In the genomic region with DNA sequence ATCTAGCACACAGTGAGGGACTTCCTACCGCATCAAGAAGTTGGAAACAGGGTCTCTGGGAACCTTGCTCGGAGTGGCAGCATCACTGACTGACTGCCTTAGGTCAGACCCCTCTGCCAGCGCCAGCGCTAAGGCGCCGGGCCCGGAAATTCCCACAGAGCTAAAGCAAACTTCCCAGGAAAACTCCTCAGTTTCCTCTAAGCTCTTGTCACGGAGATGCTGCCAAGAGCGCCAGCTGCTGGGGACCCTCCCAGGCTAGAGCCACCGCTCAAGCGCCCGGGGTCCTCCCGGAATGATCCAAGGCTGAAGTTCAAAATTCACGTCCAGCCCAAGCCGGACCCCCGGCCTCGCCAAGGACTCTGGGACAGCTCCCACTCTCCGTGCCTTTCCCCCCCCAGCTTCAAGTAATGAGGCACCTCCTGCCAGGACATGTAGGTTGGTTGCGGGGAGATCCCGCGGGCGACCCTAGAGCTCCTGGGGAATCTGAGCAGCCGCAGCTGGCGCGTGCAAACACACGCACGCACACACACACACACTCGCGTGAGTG, we compare ENCODE assay signal across 8 mouse cellular contexts. TPM values are rescaled to one million over a fixed set of nuclear protein-coding genes. Genes with fewer than 3 reads are reported as not detected.
DNase-seq lines count a peak whose midpoint lies in the region; ATAC-seq and TF ChIP-seq lines count a peak whose summit lies in the region.

No protein-coding gene starts in this region.

- H3K4me3 ChIP-seq in left cerebral cortex, adult 2 months, result peak overlapping the region; percentile 51
- H3K4me3 ChIP-seq in embryonic facial prominence, embryonic 15.5 days (replicated peaks), result peak overlapping the region; percentile 70
- peak overlapping the region; percentile 89 for H3K4me3 ChIP-seq in hindbrain, embryonic 10.5 days
- H3K4me3 ChIP-seq in limb, embryonic 15.5 days, result peak overlapping the region; percentile 58
- no peak overlapping the region for H3K4me3 ChIP-seq in myocyte

- DNase-seq in left cerebral cortex, adult 2 months (ENCODE audit: extremely low spot score in 1 of 2, low spot score in 2 of 2), result no peak
- DNase-seq in left cerebral cortex, postnatal 14 days (ENCODE audit: low spot score in 2 of 2), result no peak
- DNase-seq in hindbrain, embryonic 10.5 days (ENCODE audit: low spot score), result peak; percentile 73
- no peak for DNase-seq in left cerebral cortex, adult 9 months (ENCODE audit: low spot score in 2 of 2)

- no peak for TF ChIP-seq CTCF in left cerebral cortex, adult 2 months (IDR thresholded peaks at IDR 0.05)

- peak overlapping the region; percentile 62 for H3K9ac ChIP-seq in embryonic facial prominence, embryonic 15.5 days
- peak overlapping the region; percentile 51 for H3K9ac ChIP-seq in limb, embryonic 15.5 days

- ATAC-seq in embryonic facial prominence, embryonic 15.5 days (ENCODE audit: insufficient number of reproducible peaks, low FRiP score, low TSS enrichment, low read depth), result no peak
- no peak for ATAC-seq in limb, embryonic 15.5 days (ENCODE audit: insufficient number of reproducible peaks, low FRiP score, low TSS enrichment, low read depth)
- ATAC-seq in CD4-positive, CD25-positive, alpha-beta regulatory T cell, adult 4 months, result no peak

- H3ac ChIP-seq in myocyte (ENCODE audit: control insufficient read depth, insufficient read length), result no peak overlapping the region

- TF ChIP-seq POLR2A in myocyte (IDR thresholded peaks at IDR 0.05; ENCODE audit: insufficient read length, low read depth), result no peak

- no peaks in the 10 kb centered on the region for H3K27me3 ChIP-seq in embryonic facial prominence, embryonic 15.5 days
- no peaks in the 10 kb centered on the region for H3K27me3 ChIP-seq in hindbrain, embryonic 10.5 days (ENCODE audit: insufficient read depth, poor library complexity, severe bottlenecking)
- peaks cover 22% of the 10 kb centered on the region for H3K27me3 ChIP-seq in limb, embryonic 15.5 days
- peaks cover 74% of the 10 kb centered on the region for H3K27me3 ChIP-seq in myocyte (ENCODE audit: control insufficient read depth, insufficient read depth, insufficient read length)

- H3K4me1 ChIP-seq in embryonic facial prominence, embryonic 15.5 days, result peaks cover 25% of the 10 kb centered on the region
- H3K4me1 ChIP-seq in hindbrain, embryonic 10.5 days (replicated peaks), result peaks cover 60% of the 10 kb centered on the region
- H3K4me1 ChIP-seq in limb, embryonic 15.5 days, result peaks cover 23% of the 10 kb centered on the region

- H3K4me2 ChIP-seq in embryonic facial prominence, embryonic 15.5 days (replicated peaks), result peak overlapping the region; percentile 99
- H3K4me2 ChIP-seq in limb, embryonic 15.5 days, result peak overlapping the region; percentile 99
- H3K4me2 ChIP-seq in myocyte (ENCODE audit: low read depth), result peak overlapping the region; percentile 56

- H3K36me3 ChIP-seq in embryonic facial prominence, embryonic 15.5 days, result no peaks in the 10 kb centered on the region
- H3K36me3 ChIP-seq in hindbrain, embryonic 10.5 days, result no peaks in the 10 kb centered on the region
- no peaks in the 10 kb centered on the region for H3K36me3 ChIP-seq in limb, embryonic 15.5 days
- no peaks in the 10 kb centered on the region for H3K36me3 ChIP-seq in myocyte (ENCODE audit: control insufficient read depth, insufficient read depth)

- H3K9me3 ChIP-seq in embryonic facial prominence, embryonic 15.5 days (replicated peaks), result no peaks in the 10 kb centered on the region
- no peaks in the 10 kb centered on the region for H3K9me3 ChIP-seq in hindbrain, embryonic 10.5 days
- H3K9me3 ChIP-seq in limb, embryonic 15.5 days, result no peaks in the 10 kb centered on the region

- intact Hi-C loops in left cerebral cortex, adult 2 months (cut with DNase I), result loop anchor here (1.0 kb wide), 1 partner anchor 37 kb away; no protein-coding TSS in a partner anchor
- intact Hi-C loops in left cerebral cortex, postnatal 14 days (cut with DNase I), result loop anchor here (5.0 kb wide), 1 partner anchor 35 kb away; no protein-coding TSS in a partner anchor

- H3K79me2 ChIP-seq in myocyte (ENCODE audit: control insufficient read depth, insufficient read depth), result no peaks in the 10 kb centered on the region

- H3K27ac ChIP-seq in left cerebral cortex, adult 2 months, result peak overlapping the region; percentile 72
- H3K27ac ChIP-seq in embryonic facial prominence, embryonic 15.5 days (replicated peaks), result no peak overlapping the region
- H3K27ac ChIP-seq in hindbrain, embryonic 10.5 days, result peak overlapping the region; percentile 98
- peak overlapping the region; percentile 43; the same call in 1 of the 2 replicates for H3K27ac ChIP-seq in limb, embryonic 15.5 days

- WGBS in embryonic facial prominence, embryonic 15.5 days, result 1% methylated on average over 29 of the region's 29 CpGs
- WGBS in hindbrain, embryonic 10.5 days, result under 1% methylated on average over 29 of the region's 29 CpGs
- WGBS in limb, embryonic 15.5 days, result under 1% methylated on average over 29 of the region's 29 CpGs

TF ChIP-seq in myocyte, 11 proteins besides CTCF, POLR2A, EP300 and RAD21:
- TF ChIP-seq TCF3 (IDR thresholded peaks at IDR 0.05; ENCODE audit: insufficient read length, low read depth) (no peak), SRF (IDR thresholded peaks at IDR 0.05; ENCODE audit: control insufficient read depth, insufficient read length, low read depth) (no peak), USF1 (IDR thresholded peaks at IDR 0.05; ENCODE audit: low read depth) (no peak), REST (IDR thresholded peaks at IDR 0.05; ENCODE audit: insufficient read depth, insufficient read length) (no peak), MAX (IDR thresholded peaks at IDR 0.05; ENCODE audit: low read depth) (no peak), MYOG (IDR thresholded peaks at IDR 0.05; ENCODE audit: control insufficient read depth in 1 of 3, insufficient read depth in 1 of 3, insufficient read length in 2 of 3, low read depth in 2 of 3) (no peak), E2F4 (IDR thresholded peaks at IDR 0.05; ENCODE audit: insufficient read depth) (no peak), POLR2AphosphoS2 (IDR thresholded peaks at IDR 0.05; ENCODE audit: insufficient read length, low read depth) (no peak), CEBPB (IDR thresholded peaks at IDR 0.05; ENCODE audit: insufficient read depth, poor library complexity, severe bottlenecking) (no peak), MYOD1 (IDR thresholded peaks at IDR 0.05; ENCODE audit: control insufficient read depth in 1 of 3, insufficient read length in 2 of 3, low read depth in 2 of 3) (no peak), TCF12 (IDR thresholded peaks at IDR 0.05; ENCODE audit: insufficient read depth, poor library complexity, severe bottlenecking) (no peak)

RNA-seq across cellular contexts. Expression of a gene that starts 1.5 kb away (rescaled TPM):
- total RNA-seq in left cerebral cortex, adult 2 months (2021), result 1 to 10 TPM; 8.9 to 9.3 TPM
- 1 to 10 TPM; 6.5 to 9.9 TPM for total RNA-seq in left cerebral cortex, postnatal 14 days (2021)
- 5.8 and 6.1 TPM in 2 replicates for polyA plus RNA-seq in embryonic facial prominence, embryonic 15.5 days (2015; fragmentation: Nextera tagmentation; extraction: Ambion mirVana)
- polyA plus RNA-seq in hindbrain, embryonic 10.5 days (2016; fragmentation: Nextera tagmentation; extraction: Ambion mirVana), result 28.3 and 28.4 TPM in 2 replicates
- 3.3 and 4.1 TPM in 2 replicates for polyA plus RNA-seq in limb, embryonic 15.5 days (2015; fragmentation: Nextera tagmentation; extraction: Ambion mirVana)
- polyA plus RNA-seq in myocyte (2012; fragmentation: generic; extraction: Trizol), result 0.80 TPM
- polyA plus RNA-seq in CD4-positive, CD25-positive, alpha-beta regulatory T cell, adult 4 months (2017; shearing (Covaris generic)), result not detected

RNA-seq across cellular contexts. Expression of a gene that starts 59.3 kb away (rescaled TPM):
- total RNA-seq in left cerebral cortex, adult 2 months (2021), result 10 to 100 TPM; 12.4 to 14.6 TPM
- 1 to 10 TPM; 6.0 TPM for total RNA-seq in left cerebral cortex, postnatal 14 days (2021)
- 6.2 and 6.5 TPM in 2 replicates for polyA plus RNA-seq in embryonic facial prominence, embryonic 15.5 days (2015; fragmentation: Nextera tagmentation; extraction: Ambion mirVana)
- 2.9 and 4.1 TPM in 2 replicates for polyA plus RNA-seq in hindbrain, embryonic 10.5 days (2016; fragmentation: Nextera tagmentation; extraction: Ambion mirVana)
- polyA plus RNA-seq in limb, embryonic 15.5 days (2015; fragmentation: Nextera tagmentation; extraction: Ambion mirVana), result 0.89 and 1.3 TPM in 2 replicates
- polyA plus RNA-seq in myocyte (2012; fragmentation: generic; extraction: Trizol), result 0.73 TPM
- polyA plus RNA-seq in CD4-positive, CD25-positive, alpha-beta regulatory T cell, adult 4 months (2017; shearing (Covaris generic)), result not detected
